Mouse (Mus musculus) left cerebral cortex, postnatal 25 days (tissue): ENCODE data around the gene Nsmce4a. TPM values are rescaled to one million over a fixed set of nuclear protein-coding genes. Genes with fewer than 3 reads are reported as not detected.
"Not testable (repeated sequence)": the region's sequence is repeated elsewhere in the genome, so short reads cannot be mapped to it uniquely, and the experiment has no call there.

Experiments used
- DNase-seq, 2 experiments: peaks; one replicate each; pipeline ENCODE4 v3.0.0; 2022; ENCODE audit warnings: low spot score in 2 of 2, mixed read lengths in 1 of 2
- intact Hi-C: fragments of 180-260 bp; cut with DNase I; formaldehyde crosslinking; loops from one replicate; pipeline ENCODE4 v1.15.1; 2025
- total RNA-seq, 2 experiments: library from RNA; stranded (reverse); gene quantifications; 2 replicates each; pipeline ENCODE4 v1.2.3; 2021

Nsmce4a gene
- total RNA-seq = 10 to 100 TPM; 31.9 to 34.9 TPM

- intact Hi-C loops = no loop called here
- DNase-seq = no peak
Measured at GRCm38 (mm10) chr7:130572821-130573220, at the start of gene Nsmce4a. Gene Nsmce4a (minus strand): TSS chr7:130573118.

- intact Hi-C loops = no loop called here
Measured at GRCm38 (mm10) chr7:130622359-130622758, 49.4 kb upstream of the Nsmce4a start.

DNA sequence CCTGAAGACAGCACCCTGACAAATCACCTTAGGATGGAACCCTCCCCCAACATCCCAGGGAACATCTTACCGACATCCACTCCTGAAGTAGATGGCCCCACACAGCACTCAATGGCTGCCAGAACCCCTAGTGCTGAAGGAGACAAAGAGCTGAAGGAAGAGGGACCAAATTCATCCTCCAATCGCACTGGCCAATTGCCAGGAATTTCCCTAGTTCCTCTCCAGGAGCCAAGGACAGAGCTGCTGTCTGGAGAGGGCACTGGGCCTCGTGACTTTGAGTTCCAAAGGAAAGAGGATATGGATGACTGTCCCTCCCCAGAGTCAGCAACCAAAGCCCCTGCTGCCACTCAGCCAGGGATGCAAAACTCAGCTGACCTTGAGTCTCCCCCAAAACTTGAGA lies 49.0 kb upstream of the Nsmce4a start:
- intact Hi-C loops = no loop called here
- no peak for DNase-seq

More at GRCm38 (mm10) chr7:130622359-130622758, 49.4 kb upstream of the Nsmce4a start:
- peak in 1 of 2 experiments; percentile 11 for DNase-seq

GRCm38 (mm10) chr7:130621068-130621467 lies 48.1 kb upstream of the Nsmce4a start:
- intact Hi-C loops = no loop called here
- DNase-seq = no peak

DNA sequence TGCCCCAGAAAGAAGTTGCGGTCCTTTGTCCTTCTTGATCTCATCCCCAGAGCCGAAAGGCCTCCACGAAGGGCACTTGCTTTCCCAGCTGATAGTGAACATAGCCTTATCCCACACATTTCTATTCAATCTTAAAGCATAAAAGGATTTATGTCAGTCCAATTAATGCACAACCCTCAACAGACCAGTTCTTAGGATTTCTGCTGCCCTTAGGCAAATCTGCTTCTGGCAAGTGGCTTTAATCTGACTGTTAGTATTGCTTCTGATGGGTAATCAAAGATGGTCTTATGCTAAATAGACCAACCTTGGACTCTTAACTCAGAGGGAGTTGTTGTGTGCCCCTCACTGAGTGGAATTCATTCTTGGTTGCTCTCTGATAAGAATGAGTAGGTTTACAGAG lies 44.7 kb upstream of the Nsmce4a start:
- intact Hi-C loops = no loop called here
- no peak for DNase-seq

DNA sequence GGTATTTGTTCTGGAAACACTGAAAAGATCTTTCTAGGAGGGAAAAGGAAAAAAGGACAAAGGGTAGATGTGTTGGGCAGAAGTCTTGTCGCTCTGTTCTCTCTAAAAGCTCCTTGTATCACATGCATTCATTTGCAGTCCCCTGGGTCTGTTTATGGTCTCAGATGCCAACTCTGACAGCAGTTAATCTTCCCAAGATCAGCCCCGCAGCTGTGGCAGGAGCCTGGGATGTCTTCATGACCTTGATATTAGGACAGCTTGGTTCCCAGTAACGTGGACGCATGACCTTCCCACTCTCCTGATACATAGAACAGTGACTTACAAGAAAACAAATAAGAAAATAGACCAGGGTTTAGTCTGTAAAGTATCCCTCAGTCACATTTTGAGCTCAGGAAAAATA lies 41.1 kb upstream of the Nsmce4a start:
- intact Hi-C loops = no loop called here
- no peak for DNase-seq

- no peak for DNase-seq
- intact Hi-C loops = no loop called here
Measured at GRCm38 (mm10) chr7:130606958-130607357, 34.0 kb upstream of the Nsmce4a start.

GRCm38 (mm10) chr7:130605111-130605510 lies 32.2 kb upstream of the Nsmce4a start:
- no peak for DNase-seq
- intact Hi-C loops = loop anchor here (2.0 kb wide), 1 partner anchor 58 kb away; no protein-coding TSS in a partner anchor

GRCm38 (mm10) chr7:130604390-130604789 lies 31.5 kb upstream of the Nsmce4a start:
- DNase-seq = peak in 1 of 2 experiments; percentile 84
- intact Hi-C loops = loop anchor here (2.0 to 5.0 kb wide), 3 partner anchors 58 to 88 kb away; no protein-coding TSS in a partner anchor

DNA sequence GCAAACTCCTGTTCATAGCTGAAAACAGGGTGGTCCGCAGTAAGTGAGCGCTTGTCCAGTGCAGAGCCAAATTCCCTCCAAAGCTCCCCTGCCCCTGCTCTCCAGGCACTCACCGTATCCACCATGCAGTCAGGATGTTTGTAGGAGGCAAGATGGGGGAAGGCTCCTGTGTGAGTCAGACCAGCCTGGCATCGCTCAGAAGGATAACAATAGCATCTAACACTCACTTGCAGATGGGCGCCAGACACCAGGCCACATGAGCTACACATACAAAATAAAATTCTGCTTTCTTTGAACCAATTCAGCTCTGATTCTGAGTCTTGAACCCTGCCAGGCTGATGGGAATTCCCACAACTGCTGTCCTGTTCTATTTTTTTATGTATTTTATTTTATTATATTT lies 30.6 kb upstream of the Nsmce4a start:
- intact Hi-C loops = loop anchor here (5.0 kb wide), 2 partner anchors 71 to 89 kb away; no protein-coding TSS in a partner anchor
- peak; percentile 62 to 94 for DNase-seq

DNA sequence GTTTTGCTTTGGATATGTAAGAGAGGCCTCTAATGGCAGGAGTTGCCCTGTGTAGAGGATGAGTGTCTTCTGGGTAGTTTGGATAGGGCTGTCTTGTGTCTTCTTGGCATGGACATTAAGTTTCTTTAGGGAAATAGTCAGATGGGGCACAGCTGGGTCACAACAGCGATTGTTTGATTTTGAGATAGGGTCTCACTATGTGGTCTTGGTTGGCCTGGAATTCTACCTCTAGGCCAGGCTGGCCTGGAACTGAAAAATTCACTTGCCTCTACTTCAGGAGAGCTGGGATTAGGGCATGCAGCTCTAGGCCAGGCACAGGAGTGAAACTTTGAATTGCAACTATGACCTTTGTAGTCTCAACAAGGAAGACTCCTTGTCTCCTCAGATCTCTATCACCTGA lies 29.9 kb upstream of the Nsmce4a start:
- intact Hi-C loops = loop anchor here (5.0 kb wide), 2 partner anchors 71 to 89 kb away; no protein-coding TSS in a partner anchor
- no peak for DNase-seq

GRCm38 (mm10) chr7:130600546-130600945 lies 27.6 kb upstream of the Nsmce4a start:
- no peak for DNase-seq
- intact Hi-C loops = loop anchor here (5.0 kb wide), 2 partner anchors 68 to 92 kb away; no protein-coding TSS in a partner anchor

DNA sequence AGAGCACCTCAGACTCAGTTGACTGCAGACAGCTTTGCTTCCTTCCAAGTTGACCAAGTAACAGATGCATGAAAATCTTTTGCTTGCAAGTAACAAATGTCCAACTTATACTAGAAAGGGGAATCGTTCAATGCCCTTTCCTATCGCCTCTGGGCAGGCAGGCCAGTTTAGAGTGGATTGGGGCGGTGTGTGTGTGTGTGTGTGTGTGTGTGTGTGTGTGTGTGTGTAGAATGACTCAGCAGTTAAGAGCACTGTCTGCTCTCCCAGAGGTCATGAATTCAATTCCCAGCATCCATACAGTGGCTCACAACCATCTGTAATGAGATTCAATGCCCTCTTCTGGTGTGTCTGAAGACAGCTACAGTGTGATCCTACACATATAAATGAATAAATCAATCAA lies 27.2 kb upstream of the Nsmce4a start:
- intact Hi-C loops = loop anchor here (5.0 kb wide), 2 partner anchors 68 to 92 kb away; no protein-coding TSS in a partner anchor
- DNase-seq = no peak

GRCm38 (mm10) chr7:130597546-130597945 lies 24.6 kb upstream of the Nsmce4a start:
- intact Hi-C loops = no loop called here
- DNase-seq = no peak

DNA sequence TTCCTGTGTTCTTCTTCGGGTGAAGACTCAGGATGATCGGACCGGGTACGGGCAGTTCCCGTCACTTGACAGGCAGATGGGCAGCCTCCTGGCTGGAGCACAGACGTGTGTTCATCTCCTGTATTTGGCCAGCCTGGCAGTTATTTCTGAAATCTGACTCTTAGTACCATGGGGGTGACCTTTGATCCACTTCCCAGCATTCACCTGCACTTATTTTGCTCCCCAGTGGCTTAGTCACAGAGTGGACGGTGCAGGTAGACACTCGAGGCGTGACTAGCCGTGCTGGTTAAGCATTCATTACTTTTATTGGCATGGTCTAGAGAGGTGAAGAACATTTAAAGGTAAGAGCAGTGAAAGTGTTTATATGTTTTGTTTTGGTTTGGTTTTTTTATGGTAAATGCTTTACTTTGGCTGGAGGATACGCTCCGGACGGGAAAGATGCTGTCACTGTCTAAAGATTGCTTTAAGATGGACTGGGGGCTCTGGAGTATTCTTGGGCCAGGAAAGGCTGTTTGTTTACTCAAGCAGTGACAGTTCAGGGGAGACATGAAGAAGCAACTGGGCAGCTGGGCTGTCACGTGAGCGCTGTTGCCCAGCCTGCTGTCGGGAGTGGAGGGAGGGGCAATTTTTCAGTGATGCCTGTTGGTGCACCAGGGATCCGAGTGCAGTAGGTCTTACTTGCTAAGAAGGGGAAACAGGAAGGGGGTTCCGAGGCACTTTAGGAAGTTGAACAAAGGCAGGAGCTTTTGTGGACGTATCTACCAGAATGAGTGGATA lies 23.3 kb upstream of the Nsmce4a start:
- intact Hi-C loops, DNase-seq: not testable (repeated sequence)

- DNase-seq, intact Hi-C loops: not testable (repeated sequence)
Measured at GRCm38 (mm10) chr7:130593375-130594239, 20.7 kb upstream of the Nsmce4a start.

GRCm38 (mm10) chr7:130592975-130593374 lies 20.1 kb upstream of the Nsmce4a start:
- DNase-seq, intact Hi-C loops: not testable (repeated sequence)

- intact Hi-C loops = no loop called here
- DNase-seq = no peak
Measured at GRCm38 (mm10) chr7:130590845-130591437, 18.0 kb upstream of the Nsmce4a start.

GRCm38 (mm10) chr7:130590081-130590828 lies 17.3 kb upstream of the Nsmce4a start:
- DNase-seq = peak in 1 of 2 experiments; percentile 15
- intact Hi-C loops = no loop called here
